Mouse (Mus musculus) ES-Bruce4 (cell line): Measurements from ENCODE around the gene Slc9a2.

Experiments used
- CTCF ChIP-seq: IDR thresholded peaks from one replicate; pipeline ENCODE4 v1.8.1; 2011; ENCODE audit warnings: low read depth, low read length
- POLR2A ChIP-seq: IDR thresholded peaks from one replicate; pipeline ENCODE4 v1.8.1; 2011; ENCODE audit warnings: low read length; ENCODE audit not compliant: insufficient read depth

GRCm38 (mm10) chr1:40659017-40659416 is 21.4 kb upstream of the Slc9a2 start:
- TF ChIP-seq CTCF (no peak), POLR2A (no peak)
